ENCODE assay signal across 25 mouse cellular contexts in genomic region chr14:54199662-54200061, GRCm38 (mm10).
"Had no signal": no experiment of that assay in that cellular context is flagged by ENCODE, and none has a peak within 500 bp of the region (broad histone marks: within the 10 kb centered on the region; RNA-seq: fewer than 3 reads in every experiment).

No protein-coding gene starts in this region.

- H3K4me3 ChIP-seq: gastrocnemius, adult 2 months; heart, embryonic 10.5 days; heart, embryonic 12.5 days; hindbrain, embryonic 10.5 days; hindbrain, embryonic 12.5 days; kidney, embryonic 15.5 days; limb, embryonic 13.5 days; limb, embryonic 15.5 days had no signal

- H3K36me3 ChIP-seq: heart, embryonic 10.5 days; heart, embryonic 12.5 days; hindbrain, embryonic 10.5 days; hindbrain, embryonic 12.5 days; kidney, embryonic 15.5 days; limb, embryonic 13.5 days; limb, embryonic 15.5 days had no signal

- H3K9ac ChIP-seq: heart, embryonic 12.5 days; hindbrain, embryonic 12.5 days; hindbrain, embryonic 14.5 days; kidney, embryonic 15.5 days; limb, embryonic 13.5 days; limb, embryonic 15.5 days had no signal

- DNase-seq: gastrocnemius, adult 2 months; gastrocnemius, postnatal 10 days; gastrocnemius, postnatal 25 days; heart, adult 18-20 months; heart, postnatal 10 days; heart, postnatal 4 days; kidney, adult 11 months; kidney, adult 2 months; kidney, adult 9 months; kidney, postnatal 14 days; kidney, postnatal 36 days; layer of hippocampus, adult 9-11 months; layer of hippocampus, postnatal 36 days; left cerebral cortex, postnatal 4 days had no signal

- H3K27me3 ChIP-seq: heart, embryonic 12.5 days; hindbrain, embryonic 12.5 days; kidney, embryonic 15.5 days; limb, embryonic 13.5 days; limb, embryonic 15.5 days had no signal

- H3K9me3 ChIP-seq: heart, embryonic 10.5 days; heart, embryonic 12.5 days; hindbrain, embryonic 10.5 days; hindbrain, embryonic 12.5 days; kidney, embryonic 15.5 days; limb, embryonic 13.5 days; limb, embryonic 15.5 days had no signal

- H3K27ac ChIP-seq: gastrocnemius, adult 2 months; heart, embryonic 10.5 days; hindbrain, embryonic 10.5 days; hindbrain, embryonic 12.5 days; hindbrain, embryonic 14.5 days; kidney, embryonic 15.5 days; kidney, postnatal 0 days; limb, embryonic 13.5 days; limb, embryonic 15.5 days had no signal

- H3K4me2 ChIP-seq: heart, embryonic 12.5 days; hindbrain, embryonic 12.5 days; hindbrain, embryonic 14.5 days; kidney, embryonic 15.5 days; limb, embryonic 13.5 days; limb, embryonic 15.5 days had no signal

- ATAC-seq: hindbrain, embryonic 16.5 days; intestine, embryonic 16.5 days had no signal

- H3K4me1 ChIP-seq: hindbrain, embryonic 10.5 days; hindbrain, embryonic 12.5 days; limb, embryonic 13.5 days; limb, embryonic 15.5 days had no signal
